Mouse (Mus musculus): ENCODE measurements around the gene Zfp114. TPM values are rescaled to one million over a fixed set of nuclear protein-coding genes. Genes with fewer than 3 reads are reported as not detected.

The Zfp114 gene
- total and polyA plus RNA-seq, 3 experiments, result not detected

- Histone ChIP-seq H3K9ac (ENCODE audit: control insufficient read depth, low read depth, low read length, poor library complexity, severe bottlenecking) (no peak overlapping the region), H3K36me3 (ENCODE audit: control insufficient read depth in 1 of 2, insufficient read depth in 2 of 2, low read length in 2 of 2) (no peaks in the 10 kb centered on the region), H3K27me3 (ENCODE audit: control insufficient read depth in 1 of 2, insufficient read depth in 2 of 2, low read length in 2 of 2) (no peaks in the 10 kb centered on the region), H3K9me3 (replicated peaks; ENCODE audit: insufficient read depth, low read length) (no peaks in the 10 kb centered on the region), H3K4me3 (ENCODE audit: control insufficient read depth in 1 of 2, insufficient read depth in 1 of 2, low read depth in 2 of 2, low read length in 2 of 2) (no peak overlapping the region), H3K79me2 (ENCODE audit: control insufficient read depth, insufficient read depth, low read length, poor library complexity) (no peaks in the 10 kb centered on the region), H3K27ac (ENCODE audit: control insufficient read depth, low read depth, low read length) (no peak overlapping the region), H3K4me1 (ENCODE audit: control insufficient read depth in 1 of 2, insufficient read depth in 2 of 2, low read length in 2 of 2) (no peaks in the 10 kb centered on the region)
- DNase-seq (ENCODE audit: low read depth, low spot score), result peak; percentile 11
- peak; percentile 26 for TF ChIP-seq RAD21 (IDR thresholded peaks at IDR 0.05; ENCODE audit: low read depth, low read length)
- TF ChIP-seq MAX (IDR thresholded peaks at IDR 0.05; ENCODE audit: low read length), result no peak
- TF ChIP-seq SMC3 (IDR thresholded peaks at IDR 0.05; ENCODE audit: low read depth, low read length), result 0 out of 2 replicates have a peak, but pooled peaks have one; percentile 15
- TF ChIP-seq CTCF (IDR thresholded peaks at IDR 0.05 in 2 of 3, conservative IDR thresholded peaks at IDR 0.05 in 1 of 3; ENCODE audit: control insufficient read depth in 1 of 3, insufficient read depth in 1 of 3, low read depth in 2 of 3, low read length in 3 of 3, poor library complexity in 1 of 3, severe bottlenecking in 1 of 3), result peak in 2 of 3 experiments; percentile 7 to 28; a peak in 3 of 6 replicates
Measured at GRCm38 (mm10) chr7:24153272-24153671, 21.6 kb upstream of the Zfp114 start.

- no peak for DNase-seq (ENCODE audit: low read depth, low spot score)
- Histone ChIP-seq H3K4me1 (ENCODE audit: control insufficient read depth in 1 of 2, insufficient read depth in 2 of 2, low read length in 2 of 2) (no peaks in the 10 kb centered on the region), H3K27me3 (ENCODE audit: control insufficient read depth in 1 of 2, insufficient read depth in 2 of 2, low read length in 2 of 2) (no peaks in the 10 kb centered on the region), H3K36me3 (ENCODE audit: control insufficient read depth in 1 of 2, insufficient read depth in 2 of 2, low read length in 2 of 2) (no peaks in the 10 kb centered on the region), H3K79me2 (ENCODE audit: control insufficient read depth, insufficient read depth, low read length, poor library complexity) (no peaks in the 10 kb centered on the region), H3K27ac (ENCODE audit: control insufficient read depth, low read depth, low read length) (no peak overlapping the region), H3K4me3 (ENCODE audit: control insufficient read depth in 1 of 2, insufficient read depth in 1 of 2, low read depth in 2 of 2, low read length in 2 of 2) (no peak overlapping the region), H3K9me3 (replicated peaks; ENCODE audit: insufficient read depth, low read length) (no peaks in the 10 kb centered on the region), H3K9ac (ENCODE audit: control insufficient read depth, low read depth, low read length, poor library complexity, severe bottlenecking) (no peak overlapping the region)
- no peak for TF ChIP-seq ZC3H11A (IDR thresholded peaks at IDR 0.05; ENCODE audit: low read depth, low read length)
- no peak for TF ChIP-seq TCF12 (IDR thresholded peaks at IDR 0.05; ENCODE audit: low read depth, low read length)
- no peak for TF ChIP-seq ZNF384 (IDR thresholded peaks at IDR 0.05; ENCODE audit: low read depth, low read length)
- no peak for TF ChIP-seq POLR2AphosphoS2 (IDR thresholded peaks at IDR 0.05; ENCODE audit: low read length)
- no peak for TF ChIP-seq RAD21 (IDR thresholded peaks at IDR 0.05; ENCODE audit: low read depth, low read length)
- no peak for TF ChIP-seq ELF1 (IDR thresholded peaks at IDR 0.05; ENCODE audit: low read depth, low read length)
Measured at GRCm38 (mm10) chr7:24172191-24172590, 2.7 kb upstream of the Zfp114 start.

- TF ChIP-seq GATA1 (IDR thresholded peaks at IDR 0.05; ENCODE audit: low read depth, low read length) (no peak), CHD1 (IDR thresholded peaks at IDR 0.05; ENCODE audit: low read depth, low read length) (no peak), RAD21 (IDR thresholded peaks at IDR 0.05; ENCODE audit: low read depth, low read length) (no peak), MXI1 (IDR thresholded peaks at IDR 0.05; ENCODE audit: low read depth, low read length) (no peak), USF1 (IDR thresholded peaks at IDR 0.05; ENCODE audit: low read depth, low read length) (no peak), EP300 (IDR thresholded peaks at IDR 0.05; ENCODE audit: low read depth in 1 of 2, low read length in 2 of 2) (no peak), USF2 (IDR thresholded peaks at IDR 0.05; ENCODE audit: borderline replicate concordance in 1 of 2, insufficient read depth in 1 of 2, low read depth in 1 of 2, low read length in 2 of 2) (no peak), MAZ (IDR thresholded peaks at IDR 0.05; ENCODE audit: low read depth, low read length) (no peak), KAT2A (conservative IDR thresholded peaks at IDR 0.05; ENCODE audit: low read depth, low read length) (no peak), SMC3 (IDR thresholded peaks at IDR 0.05; ENCODE audit: low read depth, low read length) (no peak), ZNF384 (IDR thresholded peaks at IDR 0.05; ENCODE audit: low read depth, low read length) (no peak), CTCF (IDR thresholded peaks at IDR 0.05 in 2 of 3, conservative IDR thresholded peaks at IDR 0.05 in 1 of 3; ENCODE audit: control insufficient read depth in 1 of 3, insufficient read depth in 1 of 3, low read depth in 2 of 3, low read length in 3 of 3, poor library complexity in 1 of 3, severe bottlenecking in 1 of 3) (no peak)
- no peaks in the 10 kb centered on the region for H3K27me3 ChIP-seq (ENCODE audit: control insufficient read depth in 1 of 2, insufficient read depth in 2 of 2, low read length in 2 of 2)
- H3K9ac ChIP-seq (ENCODE audit: control insufficient read depth, low read depth, low read length, poor library complexity, severe bottlenecking), result no peak overlapping the region
- DNase-seq (ENCODE audit: low read depth, low spot score), result no peak
- H3K36me3 ChIP-seq (ENCODE audit: control insufficient read depth in 1 of 2, insufficient read depth in 2 of 2, low read length in 2 of 2), result no peaks in the 10 kb centered on the region
- no peaks in the 10 kb centered on the region for H3K79me2 ChIP-seq (ENCODE audit: control insufficient read depth, insufficient read depth, low read length, poor library complexity)
- H3K27ac ChIP-seq (ENCODE audit: control insufficient read depth, low read depth, low read length), result no peak overlapping the region
- no peaks in the 10 kb centered on the region for H3K4me1 ChIP-seq (ENCODE audit: control insufficient read depth in 1 of 2, insufficient read depth in 2 of 2, low read length in 2 of 2)
- H3K9me3 ChIP-seq (replicated peaks; ENCODE audit: insufficient read depth, low read length), result no peaks in the 10 kb centered on the region
- H3K4me3 ChIP-seq (ENCODE audit: control insufficient read depth in 1 of 2, insufficient read depth in 1 of 2, low read depth in 2 of 2, low read length in 2 of 2), result no peak overlapping the region
Measured at GRCm38 (mm10) chr7:24175337-24175711, 464 bp downstream of the Zfp114 start.

Data from MEL (cell line).